Mouse (Mus musculus) midbrain, embryonic 14.5 days (tissue): ENCODE data around the gene Cenpu. TPM values are rescaled to one million over a fixed set of nuclear protein-coding genes. Genes with fewer than 3 reads are reported as not detected.
A peak's percentile ranks its signal among the peaks of the same experiment; 100 is the strongest.

ENCODE experiments used
- ATAC-seq: fragments of 200-750 bp; cut with Nextera tagmentation; 2 replicates; pipeline ENCODE4 v1.8.0; 2017; ENCODE audit warnings: moderate number of reproducible peaks, moderate library complexity; ENCODE audit not compliant: low FRiP score, low TSS enrichment
- DNase-seq: peaks from one replicate; pipeline ENCODE4 v3.0.0-alpha.2; 2015
- H3K27ac ChIP-seq: fragments of 300-500 bp; sonication (generic); replicated peaks from 2 replicates; pipeline ENCODE4 v1.5.1; 2014; ENCODE audit warnings: mild to moderate bottlenecking, low read depth, low read length, moderate library complexity
- H3K27me3 ChIP-seq: fragments of 300-500 bp; sonication (generic); 2 replicates; pipeline ENCODE4 v1.6.1; 2014; ENCODE audit warnings: low read length, control low read depth, mixed read lengths; ENCODE audit not compliant: control insufficient read depth, insufficient read depth
- H3K36me3 ChIP-seq: fragments of 300-500 bp; sonication (generic); 2 replicates; pipeline ENCODE4 v1.6.1; 2014; ENCODE audit warnings: low read length, control low read depth; ENCODE audit not compliant: control insufficient read depth, insufficient read depth
- H3K4me1 ChIP-seq: fragments of 300-500 bp; sonication (generic); 2 replicates; pipeline ENCODE4 v1.6.1; 2014; ENCODE audit warnings: mild to moderate bottlenecking, antibody characterized with exemption, low read length, control low read depth; ENCODE audit not compliant: control insufficient read depth, insufficient read depth
- H3K4me2 ChIP-seq: fragments of 300-500 bp; sonication (generic); 2 replicates; pipeline ENCODE4 v1.6.1; 2014; ENCODE audit warnings: mild to moderate bottlenecking, low read length, moderate library complexity
- H3K4me3 ChIP-seq: fragments of 300-500 bp; sonication (generic); replicated peaks from 2 replicates; pipeline ENCODE4 v1.5.1; 2014; ENCODE audit warnings: low read depth, low read length
- H3K9ac ChIP-seq: fragments of 300-500 bp; sonication (generic); replicated peaks from 2 replicates; pipeline ENCODE4 v1.6.1; 2014; ENCODE audit warnings: mild to moderate bottlenecking, low read length, moderate library complexity
- H3K9me3 ChIP-seq: fragments of 300-500 bp; sonication (generic); 2 replicates; pipeline ENCODE4 v1.6.1; 2016; ENCODE audit warnings: low read length, control low read depth, mixed read lengths; ENCODE audit not compliant: control insufficient read depth
- WGBS: fragments of 180-500 bp; shearing (Covaris S2); extraction: QIAGEN DNeasy Blood & Tissue Kit; methylation state at CpG from one replicate; pipeline ENCODE4 v1.1.7; 2014; 5-methylcytosine and 5-hydroxymethylcytosine counted together
- polyA plus RNA-seq: library from polyadenylated mRNA; unstranded; fragments of >200 nt; fragmentation: Nextera tagmentation; extraction: Ambion mirVana; gene quantifications from 2 replicates; pipeline ENCODE4 v1.2.1, GENCODE M21; 2014

The Cenpu gene
- polyA plus RNA-seq, 1 experiment from 2014 or later, result 8.6 TPM

DNA sequence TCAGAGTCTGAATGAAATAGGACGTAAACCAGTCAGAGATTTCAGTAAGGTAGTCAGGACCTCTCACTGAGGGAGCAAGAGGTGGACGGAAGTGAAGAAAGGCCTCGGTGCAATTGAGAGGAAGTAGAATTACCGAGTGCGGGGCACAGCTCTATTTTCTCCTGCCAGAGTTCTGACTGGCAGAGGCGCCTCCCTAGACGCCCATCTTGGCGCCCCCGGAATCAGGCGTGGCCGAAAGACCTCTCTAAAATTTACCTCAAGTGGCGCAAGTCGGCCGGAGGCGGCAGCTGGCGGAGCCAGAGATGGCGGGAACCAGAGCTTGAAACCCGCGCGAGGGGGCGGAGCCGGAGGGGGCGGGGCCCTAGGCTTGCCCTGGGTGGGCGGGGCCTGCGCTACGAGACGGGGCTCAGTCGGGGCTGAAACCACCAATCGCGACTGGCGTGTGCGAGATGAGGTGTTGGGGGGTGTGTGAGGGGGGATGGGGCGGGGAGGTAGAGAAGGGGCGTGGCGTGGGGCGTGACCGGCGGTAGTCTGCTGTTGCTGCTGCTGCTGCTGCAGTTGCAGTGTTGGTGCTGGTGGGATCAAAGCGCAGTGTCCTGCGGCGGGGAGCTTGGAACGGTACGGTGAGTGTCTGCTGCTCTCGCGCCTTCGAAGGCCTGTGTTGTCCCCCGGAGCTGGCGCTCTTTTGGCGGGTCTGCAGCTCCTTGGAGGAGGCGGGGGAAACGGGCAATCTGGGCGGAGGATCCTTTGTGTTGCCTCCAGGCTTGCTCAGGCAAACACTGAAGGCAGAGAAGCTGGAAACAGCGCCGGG is 65.3 kb downstream of the Cenpu start, which contains the start of the genes Primpol and Casp3:
Primpol (minus strand) TSS at position 334 of the 811 bp plus-strand sequence.
Casp3 (plus strand) TSS at position 413 of the 811 bp plus-strand sequence.
- no peaks in the 10 kb centered on the region for H3K27me3 ChIP-seq
- H3K27ac ChIP-seq, result peak within 1 kb of the TSS; percentile 94
- no peaks in the 10 kb centered on the region for H3K9me3 ChIP-seq
- peaks cover 27% of the 10 kb centered on the region for H3K4me1 ChIP-seq
- H3K4me3 ChIP-seq, result peak within 1 kb of the TSS; percentile 84
- DNase-seq (peak; percentile 98), ATAC-seq (peak; percentile 98)
- WGBS, result under 1% methylated on average over 52 of the region's 54 CpGs
- H3K36me3 ChIP-seq, result no peaks in the 10 kb centered on the region
- peak within 1 kb of the TSS; percentile 78 for H3K4me2 ChIP-seq
- H3K9ac ChIP-seq, result peak within 1 kb of the TSS; percentile 94

DNA sequence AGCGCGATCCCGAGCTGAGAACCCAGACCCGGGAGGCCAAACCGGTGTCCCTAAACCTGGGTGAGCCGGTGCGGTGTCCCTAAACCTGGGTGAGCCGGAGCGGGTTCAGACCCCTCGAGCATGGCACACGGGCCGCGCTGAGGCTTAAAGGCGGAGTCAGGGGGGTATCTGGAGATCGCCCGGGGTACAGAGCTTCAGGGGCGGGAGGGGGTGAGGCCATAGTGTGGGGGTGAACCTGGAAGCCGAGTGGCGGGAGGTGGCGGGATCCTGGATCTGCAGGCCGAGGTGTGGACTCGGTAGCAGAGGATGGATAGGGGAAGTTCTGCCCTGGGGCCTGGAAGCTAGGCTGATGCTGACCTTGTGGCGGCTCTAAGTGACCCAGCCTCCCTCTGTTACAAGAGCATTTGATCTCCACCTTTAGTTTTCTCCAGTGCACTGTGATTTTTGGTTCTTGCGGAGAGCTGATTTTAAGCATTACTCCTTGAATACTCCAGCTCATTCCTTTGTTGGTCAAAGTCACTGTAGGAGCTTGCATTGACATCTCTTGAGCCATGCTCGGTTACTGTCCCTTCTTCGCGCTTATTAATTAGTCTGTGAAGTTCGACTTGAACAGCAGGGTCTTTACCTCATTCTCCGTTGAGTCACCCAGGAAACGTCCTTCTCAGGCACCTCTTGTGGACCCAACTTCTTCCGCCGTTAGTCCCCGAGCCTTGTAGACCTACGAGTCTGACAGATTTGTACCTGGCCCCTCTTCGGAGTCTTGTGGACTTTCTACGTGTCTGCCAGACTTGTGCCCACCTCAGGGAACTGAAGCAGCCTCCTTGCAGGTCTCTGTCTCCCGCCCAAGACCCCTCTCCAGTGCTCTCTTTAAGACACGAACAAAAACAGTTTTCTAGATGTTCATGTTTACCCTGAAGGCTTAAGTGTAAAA is 66.1 kb downstream of the Cenpu start:
- WGBS, result under 1% methylated on average over 38 of the region's 38 CpGs
- ATAC-seq (peak; percentile 55; the same call in 1 of the 2 replicates), DNase-seq (no peak)
- Histone ChIP-seq H3K27me3 (no peaks in the 10 kb centered on the region), H3K9me3 (no peaks in the 10 kb centered on the region), H3K27ac (peak overlapping the region; percentile 94), H3K9ac (peak overlapping the region; percentile 94), H3K36me3 (no peaks in the 10 kb centered on the region), H3K4me2 (peak overlapping the region; percentile 78), H3K4me3 (peak overlapping the region; percentile 84), H3K4me1 (peaks cover 27% of the 10 kb centered on the region)

DNA sequence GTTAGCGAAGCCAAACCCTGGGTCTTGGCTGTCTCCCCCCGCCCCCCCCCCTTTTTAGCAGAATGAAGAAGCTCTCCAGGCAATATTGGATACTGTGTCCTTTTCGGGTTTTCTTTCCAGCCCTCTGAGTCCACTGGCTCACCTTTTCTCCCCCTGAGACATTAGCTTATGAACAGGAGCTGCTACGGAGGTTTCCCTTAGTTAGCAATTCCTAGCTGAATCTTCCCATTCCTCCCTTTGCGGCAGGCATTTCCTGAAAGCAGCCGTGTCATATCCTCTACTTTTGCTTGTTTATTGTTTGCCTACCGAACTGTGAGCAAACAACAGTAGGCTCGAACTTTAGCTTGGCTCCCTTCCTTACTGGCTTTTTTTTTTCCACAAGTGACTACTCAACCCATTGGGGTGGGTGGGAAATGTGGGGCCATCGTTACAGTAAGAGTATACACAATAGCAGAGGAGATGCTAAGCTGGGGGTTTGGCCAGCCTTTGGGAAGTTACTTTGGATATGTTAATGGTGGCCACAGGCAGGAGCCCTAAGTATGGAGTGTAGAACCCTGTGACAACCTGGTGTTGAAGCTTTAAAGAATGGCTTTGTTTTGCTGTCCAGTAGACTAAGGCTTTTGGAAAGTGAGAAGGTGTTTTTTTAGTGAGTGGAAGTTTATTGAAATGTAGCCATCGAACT is 67.0 kb downstream of the Cenpu start:
- Histone ChIP-seq H3K36me3 (no peaks in the 10 kb centered on the region), H3K4me1 (peaks cover 27% of the 10 kb centered on the region), H3K9ac (peak overlapping the region; percentile 94), H3K27me3 (no peaks in the 10 kb centered on the region), H3K4me3 (peak overlapping the region; percentile 84), H3K27ac (no peak overlapping the region), H3K9me3 (no peaks in the 10 kb centered on the region), H3K4me2 (peak overlapping the region; percentile 78)
- WGBS, result under 1% methylated on average over 10 of the region's 10 CpGs
- no peak for ATAC-seq
- DNase-seq, result peak; percentile 48

DNA sequence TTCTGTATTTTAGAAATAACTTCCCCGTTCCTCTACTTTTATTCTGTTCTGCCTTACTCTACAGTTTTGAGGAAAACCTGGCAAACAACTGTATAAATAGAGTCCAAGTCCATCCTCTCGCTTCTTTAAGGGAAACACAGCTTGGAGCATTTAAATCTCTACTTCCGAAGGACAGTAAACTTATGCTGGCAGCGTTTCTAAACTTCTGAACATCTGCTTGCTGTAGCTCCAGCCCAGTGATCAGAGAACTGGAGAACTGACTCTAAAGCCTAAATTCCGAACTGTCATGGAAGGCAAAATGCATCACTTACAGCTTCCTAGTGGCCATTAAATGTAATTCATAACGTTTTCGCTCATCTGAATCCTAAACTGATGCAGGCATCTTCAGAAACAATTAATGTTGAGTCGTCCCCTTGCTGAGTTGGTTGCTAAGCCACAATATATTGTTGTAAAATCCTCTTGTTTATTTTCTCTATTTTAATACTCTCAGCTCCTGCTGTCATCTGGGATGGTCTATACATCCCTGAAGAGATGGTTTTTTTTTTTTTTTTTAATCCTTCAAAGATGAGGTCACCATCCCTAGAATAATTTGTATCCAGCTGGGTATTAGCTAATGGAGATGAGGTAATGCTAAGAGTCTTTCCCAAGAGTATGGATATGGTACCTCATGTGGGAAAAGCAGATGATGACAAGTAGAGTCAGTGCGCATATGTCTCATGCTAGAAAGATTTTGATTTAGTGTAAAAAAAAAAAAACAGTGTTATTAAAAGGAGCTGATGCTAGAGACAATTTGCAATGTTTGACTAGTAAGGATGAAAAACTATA is 70.8 kb downstream of the Cenpu start:
- 77% methylated on average over 9 of the region's 9 CpGs for WGBS
- H3K27ac ChIP-seq, result no peak overlapping the region
- DNase-seq (no peak), ATAC-seq (no peak)
- H3K9me3 ChIP-seq, result no peaks in the 10 kb centered on the region
- H3K9ac ChIP-seq, result no peak overlapping the region
- H3K27me3 ChIP-seq, result no peaks in the 10 kb centered on the region
- H3K4me3 ChIP-seq, result no peak overlapping the region
- H3K4me2 ChIP-seq, result no peak overlapping the region
- H3K4me1 ChIP-seq, result peaks cover 19% of the 10 kb centered on the region
- H3K36me3 ChIP-seq, result no peaks in the 10 kb centered on the region

DNA sequence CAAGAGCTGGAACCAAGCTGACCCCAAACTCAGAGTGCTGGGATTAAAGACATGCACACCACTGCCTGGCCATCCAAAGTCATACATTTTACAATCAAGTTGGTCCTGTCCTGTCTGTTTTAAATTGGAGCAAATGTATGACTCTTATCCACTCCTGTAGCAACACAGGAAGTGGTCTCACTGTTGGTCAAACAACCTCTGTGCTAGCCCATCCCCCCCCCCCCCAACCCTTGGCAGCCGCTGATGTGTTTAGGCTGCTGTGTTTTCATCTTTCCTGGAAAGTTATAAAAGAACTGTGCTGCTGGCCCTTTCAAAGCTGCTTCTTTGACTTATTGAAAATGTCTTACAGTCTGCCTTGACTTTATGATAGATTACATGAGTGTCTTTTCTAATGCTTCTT is 73.3 kb downstream of the Cenpu start:
- H3K4me3 ChIP-seq, result no peak overlapping the region
- no peaks in the 10 kb centered on the region for H3K9me3 ChIP-seq
- no peak overlapping the region for H3K9ac ChIP-seq
- H3K27ac ChIP-seq, result no peak overlapping the region
- no peak overlapping the region for H3K4me2 ChIP-seq
- H3K4me1 ChIP-seq, result peaks cover 3% of the 10 kb centered on the region; the same call in 1 of the 2 replicates
- no peaks in the 10 kb centered on the region for H3K27me3 ChIP-seq
- H3K36me3 ChIP-seq, result peaks cover 11% of the 10 kb centered on the region; the same call in 1 of the 2 replicates
- ATAC-seq (no peak), DNase-seq (no peak)
- 79% methylated on average over 1 of the region's 1 CpGs for WGBS

DNA sequence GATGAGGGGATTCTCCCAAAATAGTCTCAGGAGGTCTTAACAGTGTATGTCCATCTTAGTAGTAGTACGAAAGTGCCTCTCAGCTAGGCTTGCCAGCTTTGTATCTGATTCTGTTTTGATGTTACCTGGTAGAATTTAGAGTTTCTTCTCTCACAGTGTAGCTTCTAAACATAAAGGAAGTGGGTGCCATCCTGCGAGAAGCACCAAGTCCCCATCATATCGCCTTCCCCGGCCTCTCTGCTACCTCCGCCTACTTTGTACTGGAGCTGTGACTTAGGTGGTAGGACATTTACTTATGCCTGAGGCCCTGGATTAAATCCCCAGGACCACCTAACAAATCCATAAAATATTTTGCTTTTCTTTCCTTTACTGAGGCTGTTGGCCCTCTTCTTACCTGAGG is 74.8 kb downstream of the Cenpu start:
- ATAC-seq (no peak), DNase-seq (no peak)
- Histone ChIP-seq H3K9me3 (no peaks in the 10 kb centered on the region), H3K4me3 (no peak overlapping the region), H3K27me3 (no peaks in the 10 kb centered on the region), H3K9ac (no peak overlapping the region), H3K36me3 (peaks cover 18% of the 10 kb centered on the region; the same call in 1 of the 2 replicates), H3K27ac (no peak overlapping the region), H3K4me2 (no peak overlapping the region), H3K4me1 (no peaks in the 10 kb centered on the region)
- 98% methylated on average over 5 of the region's 5 CpGs for WGBS

DNA sequence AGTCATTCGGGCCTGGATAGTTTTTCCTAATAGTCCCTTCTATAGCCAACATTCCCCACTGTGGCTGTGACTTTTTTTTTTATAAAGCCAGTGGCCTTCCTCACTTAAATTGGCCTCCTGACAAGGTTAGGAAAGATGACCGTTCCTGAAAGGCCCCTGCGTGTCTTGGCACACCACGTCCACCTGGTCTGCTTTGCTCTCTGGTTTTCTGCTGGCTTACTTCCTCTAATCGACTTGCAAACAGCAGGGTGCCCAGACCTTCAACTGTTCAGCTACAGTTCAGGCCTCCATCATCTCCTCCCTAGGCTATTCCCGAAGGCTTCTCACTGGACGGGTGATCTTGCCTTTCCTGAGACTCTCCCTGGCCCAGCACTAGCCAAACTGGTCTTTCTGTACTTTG is 76.1 kb downstream of the Cenpu start:
- DNase-seq (no peak), ATAC-seq (no peak)
- Histone ChIP-seq H3K9ac (no peak overlapping the region), H3K27me3 (no peaks in the 10 kb centered on the region), H3K9me3 (no peaks in the 10 kb centered on the region), H3K27ac (no peak overlapping the region), H3K36me3 (peaks cover 28% of the 10 kb centered on the region), H3K4me3 (no peak overlapping the region), H3K4me1 (no peaks in the 10 kb centered on the region), H3K4me2 (no peak overlapping the region)
- WGBS, result 80% methylated on average over 7 of the region's 7 CpGs
